Mouse (Mus musculus): ENCODE measurements around the gene Sdr39u1. TPM values are rescaled to one million over a fixed set of nuclear protein-coding genes. Genes with fewer than 3 reads are reported as not detected.

Gene Sdr39u1
- polyA plus RNA-seq (2015; fragmentation: Nextera tagmentation; extraction: Ambion mirVana) = 56.0 and 65.7 TPM in 2 replicates

DNA sequence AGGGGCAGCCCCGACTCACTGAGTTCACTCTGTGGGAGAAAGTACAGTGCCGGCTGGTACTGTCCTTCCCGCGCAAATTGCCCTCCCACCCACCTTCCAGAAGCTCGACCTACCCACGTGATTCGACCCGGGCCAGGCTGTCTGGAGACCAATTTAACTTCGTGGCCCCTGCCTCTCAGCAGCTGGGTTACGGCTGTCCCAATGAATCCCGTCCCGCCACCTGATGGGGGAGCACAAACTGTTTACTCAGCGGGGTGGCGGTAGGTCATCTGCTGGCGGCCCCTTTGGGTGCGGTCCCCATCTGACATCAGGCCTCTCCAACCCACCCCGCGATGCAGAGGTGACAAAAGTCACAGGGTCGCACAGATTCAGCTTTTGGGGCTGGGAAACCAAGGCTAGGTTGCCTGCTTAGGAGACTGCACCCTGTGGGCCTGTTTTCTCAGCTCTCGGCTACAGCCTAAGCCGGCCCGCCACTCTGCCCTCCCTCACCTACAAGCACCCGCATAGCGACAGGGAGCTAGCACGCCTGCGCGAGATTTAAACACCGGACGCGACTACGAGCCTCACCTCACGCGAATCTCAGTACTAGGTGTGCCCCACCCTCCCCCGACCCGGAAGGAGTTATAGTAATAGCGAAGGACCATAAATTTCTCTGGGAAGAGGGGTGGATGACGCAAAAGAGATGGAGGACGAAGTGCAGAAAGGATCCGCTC lies at the start of gene Sdr39u1:
Gene Sdr39u1 (minus strand): TSS at position 593 of the 713 bp plus-strand sequence.
- H3K36me3 ChIP-seq = peaks cover 29% of the 10 kb centered on the region
- H3K9me3 ChIP-seq = no peaks in the 10 kb centered on the region
- under 1% methylated on average over 39 of the region's 39 CpGs for WGBS
- H3K4me2 ChIP-seq = peak within 1 kb of the TSS; percentile 66
- peak; percentile 89 for ATAC-seq (ENCODE audit: insufficient read depth, low FRiP score, low read depth)
- H3K27me3 ChIP-seq (replicated peaks) = no peaks in the 10 kb centered on the region
- H3K4me3 ChIP-seq (replicated peaks) = peak within 1 kb of the TSS; percentile 46
- peak within 1 kb of the TSS; percentile 72 for H3K27ac ChIP-seq
- peaks cover 19% of the 10 kb centered on the region; the same call in 1 of the 2 replicates for H3K4me1 ChIP-seq
- H3K9ac ChIP-seq = peak within 1 kb of the TSS; percentile 31

DNA sequence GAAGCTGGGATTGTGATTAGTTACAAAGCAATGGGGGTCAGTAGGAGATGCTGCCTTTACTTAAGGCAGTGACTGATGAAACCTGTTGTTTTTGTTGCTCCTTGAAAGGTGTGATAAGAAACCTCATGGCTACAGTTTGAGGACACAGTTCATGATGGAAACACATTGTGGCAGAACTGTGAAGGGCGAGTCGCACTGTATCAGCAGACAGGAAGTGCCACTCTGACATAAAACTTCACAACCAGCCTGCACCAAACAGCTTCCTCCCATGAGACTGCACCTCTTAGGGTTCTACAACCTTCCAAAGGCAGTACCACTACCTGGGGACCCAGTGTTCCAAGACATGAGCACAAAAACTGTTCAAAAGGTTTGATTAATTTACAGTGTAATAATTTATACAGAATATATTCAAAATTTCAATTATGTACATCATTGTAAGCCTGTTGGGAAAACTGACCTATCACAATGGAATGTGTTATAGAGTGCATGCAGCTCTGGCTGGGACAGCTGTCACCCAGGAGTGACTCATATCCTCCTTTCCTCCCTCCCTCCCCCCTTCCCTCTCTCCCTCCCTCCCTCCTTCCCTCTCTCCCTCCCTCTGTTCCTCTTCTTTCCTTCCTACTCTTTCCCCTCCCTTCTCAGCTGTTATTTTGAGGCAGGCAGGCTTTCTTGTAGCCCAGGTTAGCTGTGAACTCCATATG lies 46.3 kb upstream of the Sdr39u1 start:
- H3K4me2 ChIP-seq = no peak overlapping the region
- no peaks in the 10 kb centered on the region for H3K36me3 ChIP-seq
- H3K4me3 ChIP-seq (replicated peaks) = no peak overlapping the region
- H3K4me1 ChIP-seq = no peaks in the 10 kb centered on the region
- no peak for ATAC-seq (ENCODE audit: insufficient read depth, low FRiP score, low read depth)
- no peak overlapping the region for H3K9ac ChIP-seq
- H3K27me3 ChIP-seq (replicated peaks) = no peaks in the 10 kb centered on the region
- H3K9me3 ChIP-seq = no peaks in the 10 kb centered on the region
- H3K27ac ChIP-seq = no peak overlapping the region
- 64% methylated on average over 2 of the region's 2 CpGs for WGBS

DNA sequence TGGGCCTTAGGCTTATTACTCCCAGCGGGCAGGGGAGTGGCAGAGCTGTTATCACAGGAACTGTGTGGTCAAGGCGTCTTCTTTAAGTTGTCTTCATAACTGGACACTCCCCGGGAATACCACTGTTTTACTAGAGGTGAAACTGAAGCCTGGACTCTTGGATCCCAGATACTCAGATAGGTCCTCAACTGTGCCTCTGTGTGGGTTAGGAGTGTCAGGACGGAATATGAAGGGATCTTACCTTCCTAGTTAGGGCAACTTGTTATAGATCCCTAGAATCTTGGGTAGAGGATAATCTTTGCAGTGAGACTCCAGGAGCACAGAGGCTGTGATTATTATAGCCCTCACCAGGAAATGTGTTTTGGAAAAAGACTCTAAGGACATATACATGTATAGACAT lies 44.5 kb upstream of the Sdr39u1 start, which contains the start of gene Cma1:
Gene Cma1 (minus strand): TSS at position 101 of the 400 bp plus-strand sequence.
- no peaks in the 10 kb centered on the region for H3K36me3 ChIP-seq
- 74% methylated on average over 4 of the region's 4 CpGs for WGBS
- no peaks in the 10 kb centered on the region for H3K4me1 ChIP-seq
- H3K27ac ChIP-seq = no peak within 1 kb of the TSS
- no peak within 1 kb of the TSS for H3K4me3 ChIP-seq (replicated peaks)
- no peak for ATAC-seq (ENCODE audit: insufficient read depth, low FRiP score, low read depth)
- no peaks in the 10 kb centered on the region for H3K27me3 ChIP-seq (replicated peaks)
- no peak within 1 kb of the TSS for H3K9ac ChIP-seq
- H3K9me3 ChIP-seq = no peaks in the 10 kb centered on the region
- H3K4me2 ChIP-seq = no peak within 1 kb of the TSS

DNA sequence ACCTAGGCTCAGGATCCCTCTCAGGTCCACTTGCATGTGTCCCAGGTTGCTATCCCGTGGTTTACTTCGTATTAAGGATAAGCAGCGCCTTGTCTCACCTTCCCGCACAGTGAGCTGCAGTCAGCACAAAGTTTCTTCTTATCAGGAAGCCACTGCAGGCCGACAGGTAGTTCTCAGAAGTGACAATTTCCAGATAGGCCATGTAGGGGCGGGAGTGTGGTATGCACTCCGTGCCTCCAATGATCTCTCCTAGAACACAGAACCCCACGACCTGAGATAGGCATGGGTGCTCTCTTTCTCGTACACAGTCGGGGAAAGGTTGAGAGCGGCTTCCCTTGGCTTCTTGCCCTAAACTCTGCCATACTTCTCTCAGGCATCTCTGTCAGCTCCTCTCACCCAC lies 43.5 kb upstream of the Sdr39u1 start:
- Histone ChIP-seq H3K27ac (no peak overlapping the region), H3K4me2 (no peak overlapping the region), H3K9me3 (no peaks in the 10 kb centered on the region), H3K36me3 (no peaks in the 10 kb centered on the region), H3K4me1 (no peaks in the 10 kb centered on the region), H3K4me3 (replicated peaks) (no peak overlapping the region), H3K27me3 (replicated peaks) (no peaks in the 10 kb centered on the region), H3K9ac (no peak overlapping the region)
- WGBS = 74% methylated on average over 11 of the region's 11 CpGs
- no peak for ATAC-seq (ENCODE audit: insufficient read depth, low FRiP score, low read depth)

- H3K9me3 ChIP-seq = no peaks in the 10 kb centered on the region
- 26% methylated on average over 7 of the region's 7 CpGs for WGBS
- no peaks in the 10 kb centered on the region for H3K4me1 ChIP-seq
- no peak overlapping the region for H3K4me2 ChIP-seq
- H3K27ac ChIP-seq = no peak overlapping the region
- H3K36me3 ChIP-seq = no peaks in the 10 kb centered on the region
- H3K4me3 ChIP-seq (replicated peaks) = no peak overlapping the region
- H3K9ac ChIP-seq = no peak overlapping the region
- H3K27me3 ChIP-seq (replicated peaks) = no peaks in the 10 kb centered on the region
- no peak for ATAC-seq (ENCODE audit: insufficient read depth, low FRiP score, low read depth)
Measured at GRCm38 (mm10) chr14:55940070-55940800, 40.1 kb upstream of the Sdr39u1 start.

GRCm38 (mm10) chr14:55933586-55933985 lies 33.5 kb upstream of the Sdr39u1 start:
- no peak overlapping the region for H3K9ac ChIP-seq
- H3K27ac ChIP-seq = no peak overlapping the region

DNA sequence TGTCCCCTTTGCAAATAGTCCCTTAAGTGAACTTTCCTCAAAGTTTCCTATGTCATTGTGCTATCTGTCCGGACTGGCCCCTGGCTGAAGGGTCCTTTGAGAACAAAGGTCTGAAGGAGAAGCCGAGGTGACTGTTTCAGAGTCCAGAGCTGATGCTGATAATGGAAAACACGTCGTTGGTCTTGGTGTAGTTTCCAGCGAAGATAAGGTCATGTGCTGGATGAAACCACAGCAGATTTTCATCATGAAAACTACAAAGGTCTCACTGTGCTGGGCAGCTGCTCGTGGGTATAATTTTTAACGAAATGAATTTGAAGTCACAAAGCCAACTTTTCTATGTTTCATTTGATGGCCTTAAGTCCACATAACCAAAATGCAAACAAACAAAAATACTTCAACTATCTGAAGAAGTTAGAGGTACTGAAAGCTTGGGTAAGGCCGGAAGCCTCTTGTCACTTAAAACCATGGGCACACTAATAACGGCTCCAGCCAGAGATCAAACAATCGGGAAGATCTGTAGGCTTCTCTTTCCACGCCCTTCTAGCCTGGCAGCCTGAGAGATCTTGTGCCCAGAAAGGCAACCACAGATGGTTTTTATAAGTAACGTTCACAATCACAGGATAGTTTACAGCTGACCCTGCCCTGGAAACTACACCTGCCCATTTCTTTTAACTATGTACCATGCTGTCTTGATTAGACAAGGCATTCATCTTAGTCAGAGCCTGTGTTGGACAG lies 29.3 kb upstream of the Sdr39u1 start:
- Histone ChIP-seq H3K9me3 (no peaks in the 10 kb centered on the region), H3K4me2 (no peak overlapping the region), H3K9ac (no peak overlapping the region), H3K27me3 (replicated peaks) (no peaks in the 10 kb centered on the region), H3K4me1 (no peaks in the 10 kb centered on the region), H3K36me3 (no peaks in the 10 kb centered on the region), H3K27ac (no peak overlapping the region), H3K4me3 (replicated peaks) (no peak overlapping the region)
- WGBS = 63% methylated on average over 12 of the region's 12 CpGs
- no peak for ATAC-seq (ENCODE audit: insufficient read depth, low FRiP score, low read depth)

More at GRCm38 (mm10) chr14:55933586-55933985, 33.5 kb upstream of the Sdr39u1 start:
- ATAC-seq (ENCODE audit: insufficient read depth, low FRiP score, low read depth) = no peak
- no peaks in the 10 kb centered on the region for H3K9me3 ChIP-seq
- H3K4me2 ChIP-seq = no peak overlapping the region
- whole genome bisulfite sequencing = 26% methylated on average over 7 of the region's 7 CpGs
- no peaks in the 10 kb centered on the region for H3K4me1 ChIP-seq
- H3K4me3 ChIP-seq (replicated peaks) = no peak overlapping the region
- no peaks in the 10 kb centered on the region for H3K36me3 ChIP-seq
- no peaks in the 10 kb centered on the region for H3K27me3 ChIP-seq (replicated peaks)

DNA sequence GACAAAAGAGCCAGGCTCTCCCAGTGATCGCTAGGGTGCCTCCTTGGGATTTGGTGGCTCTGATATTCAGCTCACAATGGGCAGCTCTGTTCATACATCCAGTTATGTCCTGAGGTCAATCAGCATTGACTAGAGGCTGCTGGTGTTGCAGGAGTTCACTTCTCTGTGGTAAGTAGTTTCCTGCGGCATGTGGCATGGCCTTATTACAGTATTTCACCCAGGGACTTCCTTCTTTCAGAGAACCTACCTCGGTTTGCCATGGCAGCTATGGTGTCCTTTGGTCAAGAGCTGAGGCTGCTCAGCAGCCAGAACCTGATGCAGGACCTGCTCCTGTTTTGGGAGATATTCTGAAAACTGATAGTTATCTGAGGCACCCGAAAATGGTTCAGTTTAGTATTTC lies 26.8 kb upstream of the Sdr39u1 start:
- WGBS = 77% methylated on average over 4 of the region's 4 CpGs
- H3K9ac ChIP-seq = no peak overlapping the region
- H3K4me3 ChIP-seq (replicated peaks) = no peak overlapping the region
- no peak overlapping the region for H3K4me2 ChIP-seq
- H3K4me1 ChIP-seq = no peaks in the 10 kb centered on the region
- no peaks in the 10 kb centered on the region for H3K27me3 ChIP-seq (replicated peaks)
- H3K9me3 ChIP-seq = no peaks in the 10 kb centered on the region
- H3K27ac ChIP-seq = no peak overlapping the region
- no peaks in the 10 kb centered on the region for H3K36me3 ChIP-seq
- no peak for ATAC-seq (ENCODE audit: insufficient read depth, low FRiP score, low read depth)

- Histone ChIP-seq H3K9ac (no peak overlapping the region), H3K4me2 (no peak overlapping the region), H3K9me3 (no peaks in the 10 kb centered on the region), H3K4me3 (replicated peaks) (no peak overlapping the region), H3K27me3 (replicated peaks) (no peaks in the 10 kb centered on the region), H3K4me1 (no peaks in the 10 kb centered on the region), H3K36me3 (no peaks in the 10 kb centered on the region), H3K27ac (no peak overlapping the region)
- 46% methylated on average over 7 of the region's 7 CpGs for WGBS
- no peak for ATAC-seq (ENCODE audit: insufficient read depth, low FRiP score, low read depth)
Measured at GRCm38 (mm10) chr14:55922475-55923232, 22.6 kb upstream of the Sdr39u1 start.

DNA sequence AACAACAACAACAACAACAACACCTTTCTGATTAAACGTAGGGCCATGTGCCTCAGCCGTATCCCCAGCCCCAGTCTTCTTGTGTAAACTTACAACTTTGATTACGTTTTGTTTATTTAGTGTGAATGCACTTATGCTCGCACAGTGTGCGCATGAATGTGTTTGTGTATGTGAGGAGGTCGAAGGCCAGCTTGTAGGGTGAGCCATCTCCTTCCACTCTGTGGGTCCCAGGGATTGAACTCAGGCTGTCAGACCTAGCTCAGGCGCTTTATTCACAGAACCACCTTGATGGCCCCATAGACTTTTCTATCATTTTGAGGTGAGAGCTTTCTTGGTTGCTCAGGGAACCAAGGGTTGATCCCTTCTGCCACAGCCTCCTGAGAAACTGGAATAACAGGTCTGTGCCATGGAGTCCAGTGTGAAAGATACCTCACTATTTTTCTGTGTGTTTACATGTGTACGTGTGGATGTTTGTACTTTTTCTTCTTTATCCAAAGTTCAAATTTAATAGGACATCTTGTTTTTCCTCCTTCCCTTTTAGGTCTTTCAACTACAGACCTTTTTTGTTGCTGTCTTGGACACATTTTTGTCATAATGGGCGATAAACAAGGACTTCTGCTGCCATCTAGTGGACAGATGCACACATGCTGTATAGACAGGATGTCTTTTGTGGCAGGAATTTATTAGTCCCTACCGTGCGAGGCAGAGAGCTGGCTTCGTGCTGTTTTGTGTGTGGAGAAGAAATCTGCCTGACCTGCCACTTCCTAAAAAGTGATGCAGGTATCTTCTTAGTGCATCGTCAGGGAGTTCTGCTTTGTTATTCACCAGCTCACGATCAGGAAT lies 18.4 kb upstream of the Sdr39u1 start:
- peak overlapping the region; percentile 19; the same call in 1 of the 2 replicates for H3K4me2 ChIP-seq

More for the DNA sequence above, 18.4 kb upstream of the Sdr39u1 start:
- Histone ChIP-seq H3K4me1 (no peaks in the 10 kb centered on the region), H3K9me3 (no peaks in the 10 kb centered on the region), H3K36me3 (no peaks in the 10 kb centered on the region), H3K27me3 (replicated peaks) (no peaks in the 10 kb centered on the region), H3K9ac (no peak overlapping the region), H3K4me3 (replicated peaks) (no peak overlapping the region), H3K27ac (peak overlapping the region; percentile 45; the same call in 1 of the 2 replicates)
- ATAC-seq (ENCODE audit: insufficient read depth, low FRiP score, low read depth) = peak; percentile 70; the same call in 1 of the 2 replicates
- 19% methylated on average over 14 of the region's 14 CpGs for WGBS
